Mouse (Mus musculus) kidney, embryonic 15.5 days (tissue): Measurements from ENCODE around the gene Thada. TPM values are rescaled to one million over a fixed set of nuclear protein-coding genes. Genes with fewer than 3 reads are reported as not detected.
"Not testable (repeated sequence)": the region's sequence is repeated elsewhere in the genome, so short reads cannot be mapped to it uniquely, and the experiment has no call there.

Source experiments
- ATAC-seq: fragments of 200-750 bp; cut with Nextera tagmentation; replicated peaks from 2 replicates; pipeline ENCODE4 v1.8.0; 2017; ENCODE audit warnings: moderate TSS enrichment; ENCODE audit not compliant: low FRiP score
- H3K27ac ChIP-seq: fragments of 300-500 bp; sonication (generic); 2 replicates; pipeline ENCODE4 v1.5.1; 2015; ENCODE audit warnings: mild to moderate bottlenecking, inconsistent platforms
- H3K27me3 ChIP-seq: fragments of 300-500 bp; sonication (generic); 2 replicates; pipeline ENCODE4 v1.6.1; 2015; ENCODE audit warnings: inconsistent platforms
- H3K36me3 ChIP-seq: fragments of 300-500 bp; sonication (generic); 2 replicates; pipeline ENCODE4 v1.6.1; 2015; ENCODE audit warnings: inconsistent platforms
- H3K4me1 ChIP-seq: fragments of 300-500 bp; sonication (generic); 2 replicates; pipeline ENCODE4 v1.6.1; 2015; ENCODE audit warnings: inconsistent platforms
- H3K4me2 ChIP-seq: fragments of 300-500 bp; sonication (generic); 2 replicates; pipeline ENCODE4 v1.6.1; 2015; ENCODE audit warnings: moderate library complexity, mild to moderate bottlenecking, inconsistent platforms
- H3K4me3 ChIP-seq: fragments of 300-500 bp; sonication (generic); replicated peaks from 2 replicates; pipeline ENCODE4 v1.5.1; 2015; ENCODE audit warnings: mild to moderate bottlenecking, inconsistent platforms
- H3K9ac ChIP-seq: fragments of 300-500 bp; sonication (generic); 2 replicates; pipeline ENCODE4 v1.6.1; 2015; ENCODE audit warnings: mild to moderate bottlenecking, inconsistent platforms
- H3K9me3 ChIP-seq: fragments of 300-500 bp; sonication (generic); replicated peaks from 2 replicates; pipeline ENCODE4 v1.6.1; 2016; ENCODE audit warnings: inconsistent platforms
- WGBS: fragments of 180-500 bp; shearing (Covaris S2); methylation state at CpG from one replicate; pipeline ENCODE4 v1.1.7; 2015; ENCODE audit warnings: mixed read lengths; 5-methylcytosine and 5-hydroxymethylcytosine counted together
- polyA plus RNA-seq: library from polyadenylated mRNA; unstranded; fragments of >200 nt; fragmentation: Nextera tagmentation; extraction: Ambion mirVana; gene quantifications from 2 replicates; pipeline ENCODE4 v1.2.1, GENCODE M21; 2015

Thada gene
- polyA plus RNA-seq, 1 experiment from 2014 or later, result 10.4 TPM

DNA sequence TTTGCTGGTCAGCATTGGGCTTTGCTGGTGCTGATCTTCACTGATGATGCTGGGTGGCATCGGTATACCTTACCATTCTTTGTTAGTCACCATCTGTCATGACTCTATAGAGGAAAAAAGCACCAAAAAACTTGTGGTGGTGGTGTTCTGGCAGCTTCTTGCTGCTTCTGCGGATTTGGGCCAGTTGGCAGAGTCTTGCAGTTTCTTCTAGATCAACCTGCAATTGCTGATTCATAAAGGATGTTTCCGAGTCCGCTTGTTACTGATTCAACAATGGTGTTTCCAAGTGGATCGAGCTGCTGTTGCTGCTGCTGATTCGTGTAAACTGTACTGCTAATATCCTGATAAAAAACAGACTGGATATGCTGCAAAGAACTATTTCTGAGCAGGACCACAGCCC is 168.0 kb downstream of the Thada start:
- 94% methylated on average over 6 of the region's 6 CpGs for WGBS
- no peak overlapping the region for H3K4me2 ChIP-seq
- H3K36me3 ChIP-seq, result peaks cover 11% of the 10 kb centered on the region
- no peak for ATAC-seq
- H3K27ac ChIP-seq, result no peak overlapping the region
- H3K4me3 ChIP-seq, result no peak overlapping the region
- no peaks in the 10 kb centered on the region for H3K9me3 ChIP-seq
- H3K4me1 ChIP-seq, result no peaks in the 10 kb centered on the region
- no peak overlapping the region for H3K9ac ChIP-seq
- no peaks in the 10 kb centered on the region for H3K27me3 ChIP-seq

GRCm38 (mm10) chr17:84293221-84293620 is 172.8 kb downstream of the Thada start:
- H3K9ac ChIP-seq, result no peak overlapping the region
- H3K27ac ChIP-seq, result no peak overlapping the region
- H3K27me3 ChIP-seq, result no peaks in the 10 kb centered on the region
- no peak overlapping the region for H3K4me3 ChIP-seq
- peaks cover 14% of the 10 kb centered on the region for H3K36me3 ChIP-seq
- H3K9me3 ChIP-seq, result no peaks in the 10 kb centered on the region
- 72% methylated on average over 4 of the region's 4 CpGs for WGBS
- no peak for ATAC-seq
- H3K4me1 ChIP-seq, result peaks cover 16% of the 10 kb centered on the region; the same call in 1 of the 2 replicates
- H3K4me2 ChIP-seq, result no peak overlapping the region

DNA sequence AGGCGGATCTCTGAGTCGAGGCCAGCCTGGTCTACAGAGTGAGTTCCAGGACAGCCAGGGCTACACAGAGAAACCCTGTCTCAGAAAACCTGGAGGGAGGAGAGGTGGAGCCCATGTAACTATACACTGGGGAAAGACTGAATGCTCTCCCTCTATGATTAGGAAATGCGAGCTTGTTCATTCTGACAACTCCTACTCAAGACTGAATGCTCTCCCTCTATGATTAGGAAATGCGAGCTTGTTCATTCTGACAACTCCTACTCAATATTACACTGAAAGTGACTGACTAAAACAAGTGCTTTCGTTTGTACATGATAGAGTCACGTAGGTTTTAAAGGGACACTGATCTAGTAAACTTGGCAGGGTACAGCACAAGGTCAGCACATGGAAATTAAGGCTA is 174.8 kb downstream of the Thada start:
- peaks cover 23% of the 10 kb centered on the region; the same call in 1 of the 2 replicates for H3K4me1 ChIP-seq
- not testable (repeated sequence) for H3K27me3 ChIP-seq, H3K4me2 ChIP-seq, H3K27ac ChIP-seq, H3K36me3 ChIP-seq, ATAC-seq, H3K9me3 ChIP-seq, H3K9ac ChIP-seq, H3K4me3 ChIP-seq
- WGBS, result 72% methylated on average over 6 of the region's 6 CpGs

GRCm38 (mm10) chr17:84287675-84288420 is 178.2 kb downstream of the Thada start:
- peaks cover 23% of the 10 kb centered on the region; the same call in 1 of the 2 replicates for H3K4me1 ChIP-seq
- no peaks in the 10 kb centered on the region for H3K9me3 ChIP-seq
- H3K9ac ChIP-seq, result no peak overlapping the region
- H3K27ac ChIP-seq, result no peak overlapping the region
- H3K4me3 ChIP-seq, result no peak overlapping the region
- H3K27me3 ChIP-seq, result no peaks in the 10 kb centered on the region
- peaks cover 8% of the 10 kb centered on the region; the same call in 1 of the 2 replicates for H3K36me3 ChIP-seq
- H3K4me2 ChIP-seq, result no peak overlapping the region
- no peak for ATAC-seq
- 85% methylated on average over 8 of the region's 8 CpGs for WGBS

DNA sequence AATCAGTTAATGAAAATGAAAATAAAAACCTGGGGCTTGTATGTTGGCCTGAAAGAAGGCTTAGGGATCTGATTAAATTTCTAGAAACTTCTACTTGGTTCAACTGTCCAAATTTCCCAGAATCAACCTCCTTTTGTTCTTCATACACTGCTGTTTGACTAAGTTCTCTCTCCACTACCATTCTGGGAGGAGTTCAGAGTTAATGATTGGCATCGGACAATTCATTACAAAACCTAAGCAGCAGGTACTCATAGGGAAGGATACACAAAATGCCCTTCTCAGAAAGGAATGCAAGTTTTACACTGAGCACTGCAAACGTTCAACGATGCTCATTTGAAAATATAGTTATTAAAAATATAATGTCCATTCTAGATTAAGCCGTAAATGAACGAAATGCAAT is 179.5 kb downstream of the Thada start:
- H3K4me1 ChIP-seq, result peaks cover 23% of the 10 kb centered on the region; the same call in 1 of the 2 replicates
- no peak overlapping the region for H3K4me3 ChIP-seq
- H3K36me3 ChIP-seq, result peaks cover 8% of the 10 kb centered on the region; the same call in 1 of the 2 replicates
- no peak for ATAC-seq
- H3K27ac ChIP-seq, result no peak overlapping the region
- no peaks in the 10 kb centered on the region for H3K27me3 ChIP-seq
- H3K9ac ChIP-seq, result no peak overlapping the region
- WGBS, result 95% methylated on average over 5 of the region's 5 CpGs
- no peak overlapping the region for H3K4me2 ChIP-seq
- no peaks in the 10 kb centered on the region for H3K9me3 ChIP-seq

- Histone ChIP-seq H3K27ac (peak overlapping the region; percentile 19; the same call in 1 of the 2 replicates), H3K4me2 (no peak overlapping the region), H3K36me3 (peaks cover 4% of the 10 kb centered on the region; the same call in 1 of the 2 replicates), H3K9me3 (no peaks in the 10 kb centered on the region), H3K4me3 (no peak overlapping the region), H3K4me1 (peaks cover 22% of the 10 kb centered on the region), H3K27me3 (no peaks in the 10 kb centered on the region), H3K9ac (no peak overlapping the region)
- ATAC-seq, result no peak
- WGBS, result 71% methylated on average over 8 of the region's 8 CpGs
These were observed 183.4 kb downstream of the Thada start for GRCm38 (mm10) chr17:84282388-84283280.

GRCm38 (mm10) chr17:84279001-84279400 is 187.0 kb downstream of the Thada start:
- H3K9me3 ChIP-seq, result no peaks in the 10 kb centered on the region
- no peak for ATAC-seq
- peaks cover 37% of the 10 kb centered on the region for H3K4me1 ChIP-seq
- no peaks in the 10 kb centered on the region for H3K27me3 ChIP-seq
- H3K36me3 ChIP-seq, result no peaks in the 10 kb centered on the region
- H3K9ac ChIP-seq, result no peak overlapping the region
- H3K4me3 ChIP-seq, result no peak overlapping the region
- 33% methylated on average over 8 of the region's 8 CpGs for WGBS
- H3K4me2 ChIP-seq, result no peak overlapping the region
- H3K27ac ChIP-seq, result peak overlapping the region; percentile 75

GRCm38 (mm10) chr17:84278193-84278953 is 187.6 kb downstream of the Thada start:
- peak; percentile 63 for ATAC-seq
- no peak overlapping the region for H3K4me2 ChIP-seq
- no peak overlapping the region for H3K9ac ChIP-seq
- H3K36me3 ChIP-seq, result no peaks in the 10 kb centered on the region
- WGBS, result 33% methylated on average over 5 of the region's 5 CpGs
- H3K27me3 ChIP-seq, result no peaks in the 10 kb centered on the region
- no peaks in the 10 kb centered on the region for H3K9me3 ChIP-seq
- peaks cover 41% of the 10 kb centered on the region for H3K4me1 ChIP-seq
- H3K4me3 ChIP-seq, result no peak overlapping the region
- H3K27ac ChIP-seq, result peak overlapping the region; percentile 75

DNA sequence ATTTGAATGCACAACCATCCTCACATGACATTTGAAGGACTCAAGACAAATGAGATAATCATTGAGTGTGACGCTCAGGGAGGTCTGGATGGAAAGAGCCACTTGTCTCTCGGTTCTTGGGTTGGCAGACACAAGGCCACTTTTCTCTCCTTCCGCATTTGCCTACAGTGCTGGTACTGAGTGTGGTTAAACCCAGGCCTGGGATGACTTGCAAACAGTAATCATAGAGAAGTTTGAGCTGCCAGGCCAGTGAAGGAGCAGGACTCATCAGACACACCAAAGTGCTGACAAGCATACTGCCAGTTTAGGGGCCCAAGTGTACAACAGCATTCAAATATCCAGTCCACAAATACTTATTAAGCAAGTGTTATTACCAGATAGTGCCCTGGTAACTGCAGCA is 191.0 kb downstream of the Thada start:
- peak overlapping the region; percentile 89; the same call in 1 of the 2 replicates for H3K27ac ChIP-seq
- no peak for ATAC-seq
- 90% methylated on average over 3 of the region's 3 CpGs for WGBS

GRCm38 (mm10) chr17:84274163-84274562 is 191.8 kb downstream of the Thada start:
- Histone ChIP-seq H3K36me3 (no peaks in the 10 kb centered on the region; the same call in 1 of the 2 replicates), H3K27ac (peak overlapping the region; percentile 89), H3K4me3 (no peak overlapping the region), H3K9me3 (no peaks in the 10 kb centered on the region), H3K4me1 (peaks cover 61% of the 10 kb centered on the region), H3K27me3 (no peaks in the 10 kb centered on the region), H3K9ac (0 out of 2 replicates have a peak overlapping the region, but pooled peaks have one; percentile 7), H3K4me2 (no peak overlapping the region)
- WGBS, result 33% methylated on average over 6 of the region's 6 CpGs
- no peak for ATAC-seq

More for the DNA sequence above, 191.0 kb downstream of the Thada start:
- H3K9ac ChIP-seq, result no peak overlapping the region
- no peaks in the 10 kb centered on the region for H3K36me3 ChIP-seq
- H3K27me3 ChIP-seq, result no peaks in the 10 kb centered on the region
- H3K9me3 ChIP-seq, result no peaks in the 10 kb centered on the region
- H3K4me1 ChIP-seq, result peaks cover 67% of the 10 kb centered on the region
- no peak overlapping the region for H3K4me3 ChIP-seq
- no peak overlapping the region for H3K4me2 ChIP-seq

- peak overlapping the region; percentile 89 for H3K27ac ChIP-seq
- H3K9me3 ChIP-seq, result no peaks in the 10 kb centered on the region
- H3K9ac ChIP-seq, result no peak overlapping the region
- H3K4me2 ChIP-seq, result no peak overlapping the region
- H3K36me3 ChIP-seq, result no peaks in the 10 kb centered on the region; the same call in 1 of the 2 replicates
- H3K4me3 ChIP-seq, result no peak overlapping the region
- no peaks in the 10 kb centered on the region for H3K27me3 ChIP-seq
- 35% methylated on average over 5 of the region's 5 CpGs for WGBS
- H3K4me1 ChIP-seq, result peaks cover 53% of the 10 kb centered on the region
- no peak for ATAC-seq
These were observed 193.3 kb downstream of the Thada start for GRCm38 (mm10) chr17:84272557-84273261.
